Mouse (Mus musculus) gastrocnemius, postnatal 4 days (tissue): ENCODE results near the gene Pi4k2a. TPM values are rescaled to one million over a fixed set of nuclear protein-coding genes. Genes with fewer than 3 reads are reported as not detected.
A peak's percentile ranks its signal among the peaks of the same experiment; 100 is the strongest.

Experiments used
- DNase-seq, 2 experiments: peaks; one replicate each; pipeline ENCODE4 v3.0.0; 2021 to 2022; ENCODE audit warnings: low spot score in 2 of 2, mixed read lengths in 2 of 2
- total RNA-seq, 2 experiments: library from RNA; stranded (reverse); gene quantifications; 2 replicates each; pipeline ENCODE4 v1.2.3; 2021

Gene Pi4k2a
- total RNA-seq, 2 experiments from 2014 or later: 18.5 to 21.5 TPM

DNA sequence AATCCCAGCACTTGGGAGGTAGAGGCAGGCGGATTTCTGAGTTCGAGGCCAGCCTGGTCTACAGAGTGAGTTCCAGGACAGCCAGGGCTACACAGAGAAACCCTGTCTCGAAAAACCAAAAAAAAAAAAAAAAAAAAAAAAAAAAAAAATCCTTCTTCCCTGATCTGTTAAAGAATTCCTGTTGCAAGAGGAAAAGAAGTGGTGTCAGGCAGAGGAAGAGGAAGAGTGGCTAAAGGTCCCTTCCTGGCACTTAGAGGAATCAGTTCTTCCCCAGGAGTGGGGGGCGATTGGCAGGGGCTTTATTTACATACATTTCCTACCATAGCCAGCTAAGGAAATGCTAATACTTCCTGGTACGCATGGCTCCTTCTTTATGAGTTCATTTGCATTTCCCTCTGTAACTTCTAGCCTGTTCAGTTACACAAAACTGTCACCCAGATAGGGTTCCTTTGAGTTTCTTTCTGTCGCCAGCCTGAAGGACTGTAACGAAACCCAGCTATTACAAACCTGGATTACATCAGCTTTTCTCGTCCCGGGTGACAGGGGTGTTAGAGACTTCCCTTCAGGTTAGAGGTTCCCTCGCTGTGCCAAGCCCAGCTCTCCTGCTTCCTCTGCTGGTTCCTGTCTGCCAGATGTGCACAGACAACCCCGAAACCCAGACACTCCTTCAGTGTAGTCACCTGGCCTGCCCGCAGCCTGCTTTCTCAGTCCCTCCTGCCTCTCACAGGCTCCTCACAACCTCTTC, 67.4 kb downstream of the Pi4k2a start:
- DNase-seq: no peak

DNA sequence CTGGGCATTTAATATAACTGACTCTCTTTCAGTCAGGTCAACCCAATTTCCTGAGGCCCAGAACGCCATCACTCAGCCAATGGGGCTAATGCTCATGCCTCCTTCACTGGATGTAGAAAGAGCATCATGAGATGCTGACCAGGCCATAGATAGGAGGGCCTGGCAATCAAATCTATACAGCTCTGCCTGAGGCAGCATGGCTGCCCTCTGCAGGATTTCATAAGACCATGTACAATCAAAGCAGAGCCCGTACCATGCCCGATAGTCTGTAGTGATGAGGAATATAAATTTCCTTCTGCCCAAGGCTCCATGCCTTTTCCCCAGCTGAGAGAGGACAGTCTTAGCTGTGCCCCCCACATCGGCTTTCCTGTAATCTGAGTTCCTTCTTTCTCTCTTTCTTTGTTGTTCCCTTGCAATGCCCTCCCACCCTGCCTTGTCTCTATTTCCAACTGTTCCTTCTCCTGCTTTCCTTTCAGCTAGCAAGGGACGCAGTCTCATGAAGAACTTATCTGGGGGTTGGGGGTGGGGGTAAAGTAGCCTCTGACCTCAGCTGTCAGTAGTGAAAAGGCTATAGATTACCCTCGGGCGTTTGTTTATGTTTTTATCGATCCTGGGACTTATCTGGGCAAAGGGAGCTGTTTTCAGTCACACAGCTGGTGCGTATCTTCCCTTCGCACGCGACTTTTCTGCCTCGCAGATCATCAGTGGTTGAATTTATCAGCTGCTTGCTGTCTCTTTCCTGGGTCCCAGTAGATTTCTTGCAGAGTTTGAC, 68.2 kb downstream of the Pi4k2a start:
- no peak for DNase-seq

DNA sequence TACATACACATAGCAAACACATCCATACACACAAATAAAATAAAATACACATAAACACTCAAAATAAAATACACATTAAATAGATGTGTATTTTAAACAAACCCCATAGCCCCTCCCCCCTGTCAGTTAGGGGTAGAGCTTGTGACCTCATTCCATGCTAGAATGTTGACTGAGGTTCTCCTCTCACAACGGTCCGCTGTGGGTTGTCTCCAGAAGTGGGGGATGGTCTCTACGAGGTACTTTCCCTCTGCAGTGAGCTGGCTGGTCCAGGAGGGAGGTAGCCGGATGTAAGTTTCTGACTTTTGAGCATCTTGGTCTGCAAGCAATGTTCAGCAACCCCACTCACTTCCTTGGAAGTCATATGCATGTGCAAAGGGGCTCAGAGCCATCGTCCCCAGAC, 73.5 kb downstream of the Pi4k2a start, which contains the start of gene Zfyve27:
Zfyve27 (plus strand) TSS at position 188 of the 400 bp plus-strand sequence.
- DNase-seq: no peak

DNA sequence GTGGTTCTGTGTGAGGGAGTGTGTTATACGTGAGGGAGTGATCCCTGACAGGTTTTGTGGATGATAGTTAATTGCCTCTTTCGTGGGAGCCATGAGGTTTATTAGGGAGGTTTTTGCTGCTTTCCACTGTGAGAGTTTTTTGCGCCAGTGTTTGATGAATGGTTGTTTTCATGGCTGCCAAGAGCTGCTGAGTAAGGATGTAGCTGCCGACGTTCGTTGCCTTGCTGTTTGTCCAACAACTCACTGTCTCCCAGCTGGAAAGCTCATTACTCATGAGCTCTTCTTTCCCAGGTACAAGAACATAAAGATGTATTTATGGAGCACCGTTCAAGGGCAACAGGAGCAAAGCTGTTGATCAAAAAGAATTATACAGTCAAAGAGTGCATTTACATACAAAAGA, 73.9 kb downstream of the Pi4k2a start:
- no peak for DNase-seq

DNA sequence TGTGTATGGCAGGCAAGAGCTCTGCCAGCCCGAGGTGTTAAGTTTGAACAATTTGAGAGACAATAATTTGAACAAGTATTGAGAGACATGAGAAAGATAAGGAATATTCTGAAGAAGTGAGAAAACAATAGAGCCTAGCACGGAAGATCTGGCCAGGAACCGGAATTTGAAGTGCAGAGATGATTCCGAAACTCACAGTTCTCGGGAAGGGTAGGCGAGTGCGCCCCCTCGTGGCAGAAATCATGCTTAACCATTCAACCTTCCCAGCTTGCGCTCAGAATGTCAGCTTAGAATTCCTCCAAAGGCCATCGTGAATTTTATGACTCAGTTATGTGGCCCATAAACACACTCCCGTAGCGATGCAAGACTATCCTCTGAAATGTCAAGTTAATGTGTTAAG, 75.9 kb downstream of the Pi4k2a start:
- peak; percentile 80 to 89 for DNase-seq

DNA sequence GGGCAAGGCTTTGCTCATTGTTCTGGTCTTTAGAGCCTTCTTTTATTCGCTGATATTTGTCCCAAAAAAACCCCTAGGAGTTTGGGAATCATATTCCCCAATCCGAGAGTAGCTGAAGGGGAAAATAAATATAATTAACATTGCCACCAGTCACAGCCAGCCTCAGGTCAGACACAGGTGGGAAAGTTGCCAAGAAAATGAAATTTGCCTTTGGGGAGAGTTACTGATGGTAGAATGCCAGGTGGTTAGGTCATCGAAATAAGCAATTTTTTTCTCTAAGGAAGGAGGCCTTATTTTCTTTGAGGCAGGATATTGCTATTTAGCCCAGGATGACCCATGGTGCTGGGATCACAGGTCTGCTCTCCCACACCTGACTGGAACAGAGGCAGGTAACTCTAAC, 76.5 kb downstream of the Pi4k2a start:
- DNase-seq: no peak

DNA sequence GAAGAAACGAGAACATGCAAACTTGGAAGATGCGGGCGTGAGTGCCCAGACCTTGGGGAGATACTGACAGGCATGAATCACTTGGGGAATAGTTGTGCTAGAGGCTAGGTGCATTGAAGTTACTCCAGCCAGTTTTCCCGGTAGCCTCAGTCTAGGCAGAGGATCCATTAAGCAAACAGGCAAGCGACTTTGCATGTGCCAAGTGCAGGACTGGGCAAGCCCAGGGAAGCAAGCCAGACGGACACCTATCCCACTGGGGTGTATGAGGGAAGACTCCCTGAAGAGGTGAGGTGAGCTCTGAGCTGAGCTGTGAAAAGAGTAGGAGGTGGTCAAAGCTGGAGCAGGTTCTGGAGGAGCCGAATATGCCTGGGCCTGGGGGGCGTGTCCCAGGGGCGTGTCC, 77.2 kb downstream of the Pi4k2a start:
- no peak for DNase-seq

DNA sequence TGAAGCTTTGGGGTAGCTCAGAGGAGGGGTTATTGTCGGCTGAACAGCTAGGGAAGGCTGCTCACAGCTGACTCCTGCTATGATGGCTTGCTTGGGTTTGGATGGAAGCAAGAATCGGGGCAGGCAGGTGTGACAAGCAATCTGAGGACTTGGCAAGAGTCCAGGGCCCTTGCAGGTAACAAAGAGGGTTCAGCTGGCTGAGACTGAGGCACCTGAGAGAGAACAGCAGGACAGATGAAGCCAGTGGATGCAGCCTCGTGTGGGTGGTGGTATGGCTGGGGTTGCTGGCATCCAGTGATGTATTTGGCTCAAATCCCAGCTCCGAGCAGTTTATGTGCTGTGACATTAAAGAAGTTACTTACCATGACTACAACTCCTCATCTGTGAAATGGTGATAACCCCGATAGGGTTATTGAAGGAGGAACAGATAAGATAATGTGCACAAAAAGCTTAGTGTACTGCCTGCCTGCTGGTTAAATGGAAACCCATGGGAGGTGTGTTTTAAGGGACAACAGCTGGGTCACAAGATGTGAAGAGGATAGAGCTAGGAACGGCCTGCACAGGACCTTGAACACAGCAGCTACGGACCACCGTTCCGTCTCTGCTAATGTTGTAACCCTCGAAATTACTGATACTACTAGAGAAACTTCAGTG, 79.2 kb downstream of the Pi4k2a start:
- no peak for DNase-seq

DNA sequence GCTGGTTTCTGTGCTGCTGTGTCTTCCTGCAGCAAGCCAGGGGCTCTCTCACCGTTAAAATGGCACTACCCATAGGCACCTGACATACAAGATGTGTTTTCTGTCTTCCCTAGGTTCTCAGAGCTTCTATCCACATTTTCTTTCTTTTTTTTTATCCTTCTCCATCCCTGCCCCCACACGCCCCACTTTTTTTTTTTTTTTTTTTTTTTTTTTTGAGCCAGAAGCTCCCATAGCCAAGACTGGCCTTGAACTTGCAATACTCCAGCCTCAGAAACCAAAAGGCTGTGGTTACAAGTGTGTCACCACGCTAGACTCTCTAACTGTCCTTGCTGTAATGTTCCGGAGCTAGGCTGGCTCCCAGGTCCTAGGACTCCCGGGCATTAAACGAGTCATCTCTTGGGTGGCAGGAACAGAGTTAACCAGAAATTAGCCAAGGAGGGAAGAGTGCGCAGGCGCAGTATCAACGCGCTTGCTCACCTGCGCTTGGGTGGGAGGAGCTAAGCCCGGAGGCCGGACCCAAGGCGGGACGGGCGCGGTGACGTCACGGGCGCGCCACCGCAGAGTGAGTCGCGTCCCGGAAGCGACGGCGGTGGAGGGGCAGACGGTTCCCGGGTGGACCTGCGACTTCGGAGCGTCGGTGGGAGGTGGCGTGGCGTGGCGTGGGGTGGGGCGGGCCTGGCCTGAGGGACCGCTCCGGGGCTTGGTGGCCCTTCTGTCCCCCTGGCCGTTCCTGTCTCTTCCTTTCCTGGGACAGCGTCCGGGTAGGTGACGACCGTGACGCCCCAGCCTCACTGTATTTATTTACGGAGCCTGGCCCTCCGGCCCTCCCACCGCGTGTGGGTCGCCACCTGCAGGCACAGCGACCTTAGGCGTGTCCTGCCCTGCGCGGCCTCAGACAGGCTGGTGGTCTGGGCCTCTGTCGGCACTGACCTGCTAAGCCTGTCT, 80.0 kb downstream of the Pi4k2a start:
- peak; percentile 71 to 85 for DNase-seq

Other genes starting within 250 kb of the Pi4k2a start
- 10 to 100 TPM; 11.7 to 14.1 TPM for gene Frat2, start 242.3 kb upstream of the Pi4k2a start, total RNA-seq
- 10 to 100 TPM; 21.1 to 22.4 TPM for gene Rrp12, start 194.3 kb upstream of the Pi4k2a start, total RNA-seq
- gene Pgam1, start 178.5 kb upstream of the Pi4k2a start, total RNA-seq: 10 to 100 TPM; 53.2 to 57.9 TPM
- gene Exosc1, start 157.0 kb upstream of the Pi4k2a start, total RNA-seq: 10 to 100 TPM; 19.6 to 24.5 TPM
- gene Zdhhc16, start 157.0 kb upstream of the Pi4k2a start, total RNA-seq: 10 to 100 TPM; 36.0 to 36.5 TPM
- 10 to 100 TPM; 20.5 to 29.1 TPM for gene Mms19, start 109.3 kb upstream of the Pi4k2a start, total RNA-seq
- gene Ubtd1, start 108.7 kb upstream of the Pi4k2a start, total RNA-seq: 10 to 100 TPM; 37.5 to 39.7 TPM
- gene Ankrd2, start 54.5 kb upstream of the Pi4k2a start, total RNA-seq: 10 to 100 TPM; 50.1 to 73.1 TPM
- gene Hoga1, start 44.9 kb upstream of the Pi4k2a start, total RNA-seq: 1 to 10 TPM; 7.1 to 8.8 TPM
- under 1 TPM; 0.75 to 0.91 TPM for gene 4933411K16Rik, start 38.2 kb upstream of the Pi4k2a start, total RNA-seq
- 1 to 10 TPM; 2.0 to 2.5 TPM for gene Morn4, start 4.1 kb upstream of the Pi4k2a start, total RNA-seq
- 10 to 100 TPM; 11.5 to 11.8 TPM for gene Avpi1, start 38.6 kb downstream of the Pi4k2a start, total RNA-seq
- 10 to 100 TPM; 33.7 to 34.8 TPM for gene Marveld1, start 56.9 kb downstream of the Pi4k2a start, total RNA-seq
- gene Zfyve27, start 73.5 kb downstream of the Pi4k2a start, total RNA-seq: 10 to 100 TPM; 18.6 to 22.3 TPM
- 1 to 10 TPM; 4.5 to 4.8 TPM for gene Sfrp5, start 111.8 kb downstream of the Pi4k2a start, total RNA-seq
- 1 to 10 TPM; 1.2 to 1.5 TPM for gene Golga7b, start 157.1 kb downstream of the Pi4k2a start, total RNA-seq